In the genomic region with DNA sequence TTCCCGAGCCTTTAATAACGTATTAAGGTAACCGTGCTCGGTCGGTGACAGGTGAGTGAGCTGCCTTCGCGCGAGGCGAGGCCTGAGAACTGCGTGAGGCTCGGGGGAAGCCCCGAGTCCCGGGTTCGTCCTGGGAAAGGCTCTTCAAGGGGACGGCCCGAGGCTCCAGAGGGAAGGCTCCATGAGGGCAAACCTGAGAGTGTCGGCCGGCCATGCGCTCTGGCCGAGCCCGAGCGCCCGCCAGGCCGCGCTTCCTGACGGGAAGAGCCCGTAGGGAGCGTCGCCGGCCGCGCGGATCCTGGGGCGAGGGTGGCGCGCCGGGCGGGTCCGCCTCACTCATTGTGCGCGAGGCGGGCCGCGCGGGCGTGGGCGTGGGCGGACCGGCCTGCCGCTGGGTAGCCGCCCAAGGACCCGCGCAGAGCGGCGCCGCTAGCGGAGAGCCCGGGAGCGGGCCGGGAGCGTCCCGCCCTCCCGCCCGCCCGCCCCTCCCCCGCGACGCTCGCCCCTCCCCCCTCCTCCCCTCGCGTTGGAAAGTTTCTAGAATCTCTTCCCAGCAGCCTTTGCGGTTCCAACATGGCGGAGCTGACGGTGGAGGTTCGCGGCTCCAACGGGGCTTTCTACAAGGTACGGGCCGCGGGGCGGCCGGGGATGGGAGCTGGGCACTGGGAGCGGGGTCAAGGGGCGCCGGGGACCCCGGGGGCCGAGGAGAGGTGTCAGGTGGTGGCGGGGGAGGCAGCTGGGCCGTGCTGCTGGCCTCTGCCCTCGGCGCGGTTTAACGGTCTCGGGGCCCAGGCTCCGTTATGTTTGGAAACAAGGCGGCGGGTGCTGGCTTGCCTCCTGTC, we compare ENCODE assay signal across 8 mouse cellular contexts. TPM values are rescaled to one million over a fixed set of nuclear protein-coding genes. Genes with fewer than 3 reads are reported as not detected.
DNase-seq lines count a peak whose midpoint lies in the region; ATAC-seq and TF ChIP-seq lines count a peak whose summit lies in the region.

A gene (plus strand): TSS at position 404 of the 842 bp plus-strand sequence.

- H3K9ac ChIP-seq in embryonic facial prominence, embryonic 14.5 days (ENCODE audit: low read depth, low read length), result peak within 1 kb of the TSS; percentile 100
- H3K9ac ChIP-seq in heart, adult 2 months (ENCODE audit: low read depth, low read length), result peak within 1 kb of the TSS; percentile 100
- peak within 1 kb of the TSS; percentile 99 for H3K9ac ChIP-seq in limb, embryonic 11.5 days (ENCODE audit: low read length)
- H3K9ac ChIP-seq in midbrain, embryonic 13.5 days (replicated peaks), result peak within 1 kb of the TSS; percentile 98

- ATAC-seq in embryonic facial prominence, embryonic 14.5 days (ENCODE audit: low read depth), result peak; percentile 98
- ATAC-seq in limb, embryonic 11.5 days (ENCODE audit: insufficient number of reproducible peaks, low FRiP score, low TSS enrichment, low read depth), result peak; percentile 96
- ATAC-seq in midbrain, embryonic 13.5 days, result peak; percentile 98

- TF ChIP-seq CTCF in bone marrow, adult 2 months (IDR thresholded peaks at IDR 0.05; ENCODE audit: control insufficient read depth, insufficient read depth, low read length), result no peak
- TF ChIP-seq CTCF in heart, adult 2 months (IDR thresholded peaks at IDR 0.05), result peak; percentile 24; the same call in 1 of the 2 replicates
- no peak for TF ChIP-seq CTCF in kidney, adult 2 months (conservative IDR thresholded peaks at IDR 0.05; ENCODE audit: insufficient read depth, insufficient read length, low read depth, low read length)
- no peak for TF ChIP-seq CTCF in small intestine, adult 2 months (IDR thresholded peaks at IDR 0.05; ENCODE audit: extremely low read depth, insufficient read length, insufficient replicate concordance, low read depth, low read length)

- H3K27ac ChIP-seq in bone marrow, adult 2 months (ENCODE audit: control insufficient read depth, insufficient read depth, low read depth, low read length, poor library complexity), result peak within 1 kb of the TSS; percentile 88
- peak within 1 kb of the TSS; percentile 92 for H3K27ac ChIP-seq in embryonic facial prominence, embryonic 14.5 days (replicated peaks; ENCODE audit: low read depth, low read length)
- H3K27ac ChIP-seq in heart, adult 2 months, result peak within 1 kb of the TSS; percentile 96
- peak within 1 kb of the TSS; percentile 55 for H3K27ac ChIP-seq in kidney, adult 2 months (ENCODE audit: insufficient read depth, low read depth, low read length)
- H3K27ac ChIP-seq in limb, embryonic 11.5 days (replicated peaks; ENCODE audit: low read depth, low read length), result peak within 1 kb of the TSS; percentile 90
- peak within 1 kb of the TSS; percentile 94 for H3K27ac ChIP-seq in midbrain, embryonic 13.5 days
- H3K27ac ChIP-seq in small intestine, adult 2 months (ENCODE audit: insufficient read depth, low read depth, low read length), result no peak within 1 kb of the TSS

- peak; percentile 70; the same call in 1 of the 2 replicates for TF ChIP-seq POLR2A in bone marrow, adult 2 months (IDR thresholded peaks at IDR 0.05; ENCODE audit: borderline replicate concordance, control insufficient read depth, low read depth, low read length)
- TF ChIP-seq POLR2A in heart, adult 2 months (IDR thresholded peaks at IDR 0.05; ENCODE audit: insufficient read depth, low read depth, low read length), result peak; percentile 86
- TF ChIP-seq POLR2A in kidney, adult 2 months (IDR thresholded peaks at IDR 0.05; ENCODE audit: low read depth, low read length), result peak; percentile 61
- peak; percentile 72; the same call in 1 of the 2 replicates for TF ChIP-seq POLR2A in small intestine, adult 2 months (IDR thresholded peaks at IDR 0.05; ENCODE audit: low read depth, low read length)

- DNase-seq in 3T3-L1 (ENCODE audit: low read depth, low spot score), result peak; percentile 78
- peak; percentile 93 for DNase-seq in embryonic facial prominence, embryonic 14.5 days (ENCODE audit: low spot score)
- DNase-seq in heart, adult 2 months, result peak; percentile 91 to 95
- DNase-seq in kidney, adult 2 months, result peak; percentile 94
- DNase-seq in limb, embryonic 11.5 days (ENCODE audit: low spot score), result peak; percentile 84

- no peaks in the 10 kb centered on the region for H3K27me3 ChIP-seq in embryonic facial prominence, embryonic 14.5 days (replicated peaks; ENCODE audit: control insufficient read depth, insufficient read depth, low read length)
- no peaks in the 10 kb centered on the region for H3K27me3 ChIP-seq in heart, adult 2 months (ENCODE audit: control insufficient read depth, insufficient read depth, low read length)
- no peaks in the 10 kb centered on the region for H3K27me3 ChIP-seq in kidney, adult 2 months (replicated peaks; ENCODE audit: control insufficient read depth, insufficient read depth, low read length)
- H3K27me3 ChIP-seq in limb, embryonic 11.5 days (ENCODE audit: control insufficient read depth, insufficient read depth, low read length), result no peaks in the 10 kb centered on the region
- H3K27me3 ChIP-seq in midbrain, embryonic 13.5 days, result no peaks in the 10 kb centered on the region
- no peaks in the 10 kb centered on the region for H3K27me3 ChIP-seq in small intestine, adult 2 months (ENCODE audit: control insufficient read depth, insufficient read depth, low read length)

- no peak for TF ChIP-seq EP300 in heart, adult 2 months (IDR thresholded peaks at IDR 0.05; ENCODE audit: insufficient read depth, low read depth, low read length)

- intact Hi-C loops in heart, adult 2 months (cut with DNase I), result loop anchor here (1.0 to 5.0 kb wide), 4 partner anchors 21 to 218 kb away; a partner anchor contains a TSS

- peak within 1 kb of the TSS; percentile 83 for H3K4me3 ChIP-seq in bone marrow, adult 2 months (replicated peaks; ENCODE audit: control insufficient read depth, low read depth, low read length)
- H3K4me3 ChIP-seq in embryonic facial prominence, embryonic 14.5 days (ENCODE audit: low read depth, low read length), result peak within 1 kb of the TSS; percentile 97
- peak within 1 kb of the TSS; percentile 99 for H3K4me3 ChIP-seq in heart, adult 2 months
- peak within 1 kb of the TSS; percentile 91 for H3K4me3 ChIP-seq in kidney, adult 2 months (ENCODE audit: insufficient read depth, low read depth, low read length)
- H3K4me3 ChIP-seq in limb, embryonic 11.5 days (ENCODE audit: low read depth, low read length), result peak within 1 kb of the TSS; percentile 96
- peak within 1 kb of the TSS; percentile 97 for H3K4me3 ChIP-seq in midbrain, embryonic 13.5 days (replicated peaks)
- H3K4me3 ChIP-seq in small intestine, adult 2 months (ENCODE audit: low read depth, low read length), result peak within 1 kb of the TSS; percentile 96

- WGBS in bone marrow, adult 2 months, result under 1% methylated on average over 91 of the region's 97 CpGs
- under 1% methylated on average over 37 of the region's 97 CpGs for WGBS in embryonic facial prominence, embryonic 14.5 days
- 1% methylated on average over 93 of the region's 97 CpGs for WGBS in heart, adult 2 months
- 2% methylated on average over 96 of the region's 97 CpGs for WGBS in kidney, adult 2 months
- under 1% methylated on average over 58 of the region's 97 CpGs for WGBS in limb, embryonic 11.5 days
- under 1% methylated on average over 69 of the region's 97 CpGs for WGBS in midbrain, embryonic 13.5 days
- under 1% methylated on average over 94 of the region's 97 CpGs for WGBS in small intestine, adult 2 months

- peak within 1 kb of the TSS; percentile 71 for H3K4me2 ChIP-seq in embryonic facial prominence, embryonic 14.5 days (ENCODE audit: low read depth, low read length)
- peak within 1 kb of the TSS; percentile 64 for H3K4me2 ChIP-seq in limb, embryonic 11.5 days (ENCODE audit: low read depth, severe bottlenecking)
- H3K4me2 ChIP-seq in midbrain, embryonic 13.5 days (replicated peaks), result peak within 1 kb of the TSS; percentile 80

- H3K9me3 ChIP-seq in embryonic facial prominence, embryonic 14.5 days (ENCODE audit: control insufficient read depth, low read length), result 0 out of 2 replicates have a peak, but pooled peaks cover 3% of the 10 kb centered on the region
- no peaks in the 10 kb centered on the region for H3K9me3 ChIP-seq in limb, embryonic 11.5 days (ENCODE audit: control insufficient read depth, low read length)
- no peaks in the 10 kb centered on the region for H3K9me3 ChIP-seq in midbrain, embryonic 13.5 days

- H3K4me1 ChIP-seq in bone marrow, adult 2 months (ENCODE audit: control insufficient read depth, insufficient read depth, low read length), result no peaks in the 10 kb centered on the region
- peaks cover 10% of the 10 kb centered on the region; the same call in 1 of the 2 replicates for H3K4me1 ChIP-seq in embryonic facial prominence, embryonic 14.5 days (ENCODE audit: control insufficient read depth, insufficient read depth, low read length)
- peaks cover 5% of the 10 kb centered on the region for H3K4me1 ChIP-seq in heart, adult 2 months (ENCODE audit: control insufficient read depth, insufficient read depth, low read length)
- peaks cover 3% of the 10 kb centered on the region; the same call in 1 of the 2 replicates for H3K4me1 ChIP-seq in kidney, adult 2 months (ENCODE audit: control insufficient read depth, insufficient read depth, low read length)
- 0 out of 2 replicates have a peak, but pooled peaks cover 2% of the 10 kb centered on the region for H3K4me1 ChIP-seq in limb, embryonic 11.5 days (ENCODE audit: control insufficient read depth, insufficient read depth, low read length)
- peaks cover 18% of the 10 kb centered on the region for H3K4me1 ChIP-seq in midbrain, embryonic 13.5 days (replicated peaks)
- peaks cover 3% of the 10 kb centered on the region; the same call in 1 of the 2 replicates for H3K4me1 ChIP-seq in small intestine, adult 2 months (ENCODE audit: control insufficient read depth, insufficient read depth, insufficient read length, low read length)

- H3K36me3 ChIP-seq in embryonic facial prominence, embryonic 14.5 days (ENCODE audit: control insufficient read depth, insufficient read depth, low read length), result no peaks in the 10 kb centered on the region
- peaks cover 17% of the 10 kb centered on the region for H3K36me3 ChIP-seq in heart, adult 2 months (ENCODE audit: control insufficient read depth, insufficient read depth, low read length)
- H3K36me3 ChIP-seq in kidney, adult 2 months (ENCODE audit: control insufficient read depth, insufficient read depth, low read length), result no peaks in the 10 kb centered on the region
- no peaks in the 10 kb centered on the region for H3K36me3 ChIP-seq in limb, embryonic 11.5 days (ENCODE audit: control insufficient read depth, insufficient read depth, low read length)
- no peaks in the 10 kb centered on the region for H3K36me3 ChIP-seq in midbrain, embryonic 13.5 days
- no peaks in the 10 kb centered on the region for H3K36me3 ChIP-seq in small intestine, adult 2 months (ENCODE audit: control insufficient read depth, insufficient read depth, low read length)

- peaks cover 6% of the 10 kb centered on the region; the same call in 1 of the 2 replicates for H3K79me2 ChIP-seq in heart, adult 2 months (replicated peaks; ENCODE audit: control insufficient read depth, insufficient read depth, low read length)

RNA-seq across cellular contexts. Expression of the gene that starts here (rescaled TPM):
- 39.8 and 65.6 TPM in 2 replicates for polyA plus RNA-seq in bone marrow, adult 2 months (2011; ENCODE audit: insufficient read depth, insufficient read length, low replicate concordance, missing spikeins)
- 78.8 and 82.4 TPM in 2 replicates for polyA plus RNA-seq in embryonic facial prominence, embryonic 14.5 days (2014; fragmentation: Nextera tagmentation; extraction: Ambion mirVana)
- 100 to 1,000 TPM; 177 to 197 TPM for total RNA-seq in heart, adult 2 months (2021)
- 32.2 and 73.2 TPM in 2 replicates for polyA plus RNA-seq in heart, adult 2 months (2012; rRNA removed)
- polyA plus RNA-seq in kidney, adult 2 months (2012; rRNA removed), result 11.4 and 18.0 TPM in 2 replicates
- polyA plus RNA-seq in limb, embryonic 11.5 days (2014; fragmentation: Nextera tagmentation; extraction: Ambion mirVana), result 81.0 and 90.1 TPM in 2 replicates
- 45.5 and 45.8 TPM in 2 replicates for polyA plus RNA-seq in midbrain, embryonic 13.5 days (2015; fragmentation: Nextera tagmentation; extraction: Ambion mirVana)
- polyA plus RNA-seq in small intestine, adult 2 months (2012; rRNA removed), result 1.3 and 3.0 TPM in 2 replicates
